Mouse (Mus musculus) MEL (cell line): ENCODE measurements around the gene Il10ra. TPM values are rescaled to one million over a fixed set of nuclear protein-coding genes. Genes with fewer than 3 reads are reported as not detected.

Experiments
- DNase-seq: peaks from one replicate; pipeline ENCODE4 v3.0.0; 2011; ENCODE audit warnings: low read depth, low spot score
- H3K27ac ChIP-seq: 2 replicates; pipeline ENCODE4 v1.5.1; 2012; ENCODE audit warnings: low read depth, mild to moderate bottlenecking, control low read depth, low read length, moderate library complexity; ENCODE audit not compliant: control insufficient read depth
- H3K27me3 ChIP-seq, 2 experiments: fragments of 150-350 bp in 1 of 2; sonication (generic) in 1 of 2; 2 replicates each; pipeline ENCODE4 v1.6.1; 2012; ENCODE audit warnings: low read length in 2 of 2, mild to moderate bottlenecking in 2 of 2, improper control_type of control experiment in 1 of 2, moderate library complexity in 1 of 2; ENCODE audit not compliant: insufficient read depth in 2 of 2, control insufficient read depth in 1 of 2
- H3K36me3 ChIP-seq, 2 experiments: 2 replicates each; pipeline ENCODE4 v1.6.1; 2012 to 2014; ENCODE audit warnings: low read length in 2 of 2, improper control_type of control experiment in 1 of 2, inconsistent platforms in 1 of 2, mild to moderate bottlenecking in 1 of 2; ENCODE audit not compliant: insufficient read depth in 2 of 2, control insufficient read depth in 1 of 2
- H3K4me1 ChIP-seq, 2 experiments: fragments of 150-350 bp in 1 of 2; sonication (generic) in 1 of 2; 2 replicates each; pipeline ENCODE4 v1.6.1; 2012; ENCODE audit warnings: low read length in 2 of 2, improper control_type of control experiment in 1 of 2, mild to moderate bottlenecking in 1 of 2; ENCODE audit not compliant: insufficient read depth in 2 of 2, control insufficient read depth in 1 of 2
- H3K4me3 ChIP-seq, 2 experiments: fragments of 150-350 bp in 1 of 2; sonication (generic) in 1 of 2; 2 replicates each; pipeline ENCODE4 v1.5.1; 2012; ENCODE audit warnings: low read depth in 2 of 2, low read length in 2 of 2, mild to moderate bottlenecking in 2 of 2, moderate library complexity in 2 of 2, control low read depth in 1 of 2, improper control_type of control experiment in 1 of 2; ENCODE audit not compliant: control insufficient read depth in 1 of 2, insufficient read depth in 1 of 2
- H3K79me2 ChIP-seq: 2 replicates; pipeline ENCODE4 v1.6.1; 2012; ENCODE audit warnings: mild to moderate bottlenecking, low read length, moderate library complexity; ENCODE audit not compliant: control insufficient read depth, poor library complexity, insufficient read depth
- H3K9ac ChIP-seq: 2 replicates; pipeline ENCODE4 v1.6.1; 2012; ENCODE audit warnings: low read depth, mild to moderate bottlenecking, control low read depth, low read length, moderate library complexity; ENCODE audit not compliant: control insufficient read depth, poor library complexity, severe bottlenecking
- H3K9me3 ChIP-seq: fragments of 150-350 bp; sonication (generic); replicated peaks from 2 replicates; pipeline ENCODE4 v1.6.1; 2012; ENCODE audit warnings: mild to moderate bottlenecking, low read length, improper control_type of control experiment, moderate library complexity; ENCODE audit not compliant: insufficient read depth
- CHD2 ChIP-seq: IDR thresholded peaks from 2 replicates; pipeline ENCODE4 v1.6.1; 2011; ENCODE audit warnings: low read length, improper control_type of control experiment
- EP300 ChIP-seq, 2 experiments: IDR thresholded peaks; 2 replicates each; pipeline ENCODE4 v1.6.1; 2011; ENCODE audit warnings: improper control_type of control experiment in 2 of 2, low read length in 2 of 2, low read depth in 1 of 2, mild to moderate bottlenecking in 1 of 2
- ETS1 ChIP-seq: IDR thresholded peaks from 2 replicates; pipeline ENCODE4 v1.6.1; 2012; ENCODE audit warnings: low read depth, mild to moderate bottlenecking, inconsistent platforms, low read length, improper control_type of control experiment, moderate library complexity
- GATA1 ChIP-seq: IDR thresholded peaks from 2 replicates; pipeline ENCODE4 v1.6.1; 2011; ENCODE audit warnings: low read depth, low read length, improper control_type of control experiment
- MAFK ChIP-seq: IDR thresholded peaks from 2 replicates; pipeline ENCODE4 v1.6.1; 2011; ENCODE audit warnings: low read depth, mild to moderate bottlenecking, low read length, improper control_type of control experiment, borderline replicate concordance
- MAZ ChIP-seq: IDR thresholded peaks from 2 replicates; pipeline ENCODE4 v1.6.1; 2012; ENCODE audit warnings: low read depth, mild to moderate bottlenecking, inconsistent platforms, low read length, improper control_type of control experiment
- NRF1 ChIP-seq: IDR thresholded peaks from 2 replicates; pipeline ENCODE4 v1.6.1; 2014; ENCODE audit warnings: low read depth, mild to moderate bottlenecking, inconsistent platforms, low read length, improper control_type of control experiment, moderate library complexity; ENCODE audit not compliant: poor library complexity, insufficient read depth, severe bottlenecking
- POLR2AphosphoS2 ChIP-seq: IDR thresholded peaks from 2 replicates; pipeline ENCODE4 v1.6.1; 2011; ENCODE audit warnings: low read length, improper control_type of control experiment
- POLR2AphosphoS5 ChIP-seq: IDR thresholded peaks from 2 replicates; pipeline ENCODE4 v1.6.1; 2012; ENCODE audit warnings: low read depth, borderline replicate concordance, mild to moderate bottlenecking, inconsistent platforms, low read length, moderate library complexity, mixed read lengths
- RAD21 ChIP-seq: IDR thresholded peaks from 2 replicates; pipeline ENCODE4 v1.6.1; 2011; ENCODE audit warnings: mild to moderate bottlenecking, low read depth, low read length, improper control_type of control experiment
- RCOR1 ChIP-seq: IDR thresholded peaks from 2 replicates; pipeline ENCODE4 v1.6.1; 2012; ENCODE audit warnings: low read depth, mild to moderate bottlenecking, inconsistent platforms, low read length, improper control_type of control experiment
- TAL1 ChIP-seq: IDR thresholded peaks from 2 replicates; pipeline ENCODE4 v1.6.1; 2012; ENCODE audit warnings: mild to moderate bottlenecking, inconsistent platforms, low read length, moderate library complexity, mixed read lengths
- TBP ChIP-seq: IDR thresholded peaks from 2 replicates; pipeline ENCODE4 v1.8.0; 2011; ENCODE audit warnings: low read depth, low read length, improper control_type of control experiment
- TCF12 ChIP-seq: IDR thresholded peaks from 2 replicates; pipeline ENCODE4 v1.6.1; 2014; ENCODE audit warnings: low read depth, mild to moderate bottlenecking, inconsistent platforms, low read length, improper control_type of control experiment, moderate library complexity
- USF2 ChIP-seq, 2 experiments: IDR thresholded peaks; 2 replicates each; pipeline ENCODE4 v1.6.1; 2011 to 2012; ENCODE audit warnings: improper control_type of control experiment in 2 of 2, low read length in 2 of 2, borderline replicate concordance in 1 of 2, inconsistent platforms in 1 of 2, low read depth in 1 of 2, mild to moderate bottlenecking in 1 of 2; ENCODE audit not compliant: insufficient read depth in 1 of 2
- ZC3H11A ChIP-seq: IDR thresholded peaks from 2 replicates; pipeline ENCODE4 v1.6.1; 2012; ENCODE audit warnings: low read depth, mild to moderate bottlenecking, inconsistent platforms, low read length, improper control_type of control experiment
- ZKSCAN1 ChIP-seq: IDR thresholded peaks from 2 replicates; pipeline ENCODE4 v1.6.1; 2012; ENCODE audit warnings: low read depth, mild to moderate bottlenecking, inconsistent platforms, low read length, improper control_type of control experiment, moderate library complexity
- polyA plus RNA-seq, 2 experiments: library from polyadenylated mRNA; stranded (reverse) in 1 of 2; unstranded in 1 of 2; fragments of >175 nt in 1 of 2; fragments of >200 nt in 1 of 2; gene quantifications; 2 replicates each; pipeline versions ENCODE4 v1.2.1 to v1.2.4; 2012; ENCODE audit warnings: low replicate concordance in 2 of 2, low read depth in 1 of 2; ENCODE audit not compliant: insufficient read length in 2 of 2, insufficient read depth in 1 of 2, missing spikeins in 1 of 2
- total RNA-seq: library from RNA; depleted of rRNA; stranded (reverse); fragments of 300-350 nt; gene quantifications from 2 replicates; pipeline ENCODE4 v1.2.3, GENCODE M21; 2012

The Il10ra gene
- total and polyA plus RNA-seq, 3 experiments: not detected

DNA sequence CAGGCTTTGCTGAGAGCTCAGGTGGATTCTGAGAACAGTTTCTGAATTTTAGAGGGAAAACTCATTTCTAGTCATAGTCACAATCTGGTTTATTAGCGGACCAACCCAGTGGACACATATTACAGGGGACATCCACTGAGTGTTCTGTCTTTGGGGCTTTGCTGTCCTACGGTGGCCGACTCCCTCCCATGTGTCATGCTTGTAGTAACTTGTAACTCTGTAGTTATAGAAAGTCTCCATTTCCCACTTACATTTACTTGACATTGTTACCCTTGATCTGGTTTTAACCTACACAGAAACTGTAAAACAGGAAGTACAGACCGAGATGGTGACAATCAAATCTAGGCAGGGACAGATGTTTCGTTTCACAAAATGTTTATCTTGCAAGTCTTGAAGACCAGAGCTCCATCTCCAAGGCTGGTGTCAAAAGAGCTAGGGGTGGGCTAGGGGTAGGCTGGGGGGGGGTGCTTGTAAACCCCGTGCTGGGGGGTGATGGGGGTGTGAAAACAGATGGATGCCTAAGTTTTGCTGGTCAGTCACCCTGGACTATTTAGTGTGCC lies 33.2 kb downstream of the Il10ra start:
- peak; percentile 77 for DNase-seq
- H3K9ac ChIP-seq: no peak overlapping the region; the same call in 1 of the 2 replicates
- H3K79me2 ChIP-seq: no peaks in the 10 kb centered on the region
- peaks cover 4% of the 10 kb centered on the region in 2 experiments; a peak in 3 of 4 replicates for H3K27me3 ChIP-seq
- peak; percentile 54; the same call in 1 of the 2 replicates for TF ChIP-seq TCF12
- TF ChIP-seq POLR2AphosphoS5: no peak
- no peak for TF ChIP-seq NRF1
- peak; percentile 57 for TF ChIP-seq TAL1
- TF ChIP-seq GATA1: peak; percentile 50; the same call in 1 of the 2 replicates
- TF ChIP-seq EP300 (IDR thresholded peaks at IDR 0.05; ENCODE audit: low read depth in 1 of 2, low read length in 2 of 2): peak; percentile 57 to 64; a peak in 3 of 4 replicates
- peak; percentile 50 for TF ChIP-seq RCOR1
- no peak for TF ChIP-seq USF2 (IDR thresholded peaks at IDR 0.05; ENCODE audit: borderline replicate concordance in 1 of 2, insufficient read depth in 1 of 2, low read depth in 1 of 2, low read length in 2 of 2)
- TF ChIP-seq ETS1: peak; percentile 36; the same call in 1 of the 2 replicates
- no peak for TF ChIP-seq MAFK
- no peak overlapping the region for H3K27ac ChIP-seq
- peaks cover 10 to 16% of the 10 kb centered on the region in 2 experiments for H3K4me1 ChIP-seq
- H3K9me3 ChIP-seq: no peaks in the 10 kb centered on the region
- H3K36me3 ChIP-seq: peaks cover 0 to 9% of the 10 kb centered on the region in 2 experiments; a peak in 2 of 4 replicates
- H3K4me3 ChIP-seq: no peak overlapping the region

DNA sequence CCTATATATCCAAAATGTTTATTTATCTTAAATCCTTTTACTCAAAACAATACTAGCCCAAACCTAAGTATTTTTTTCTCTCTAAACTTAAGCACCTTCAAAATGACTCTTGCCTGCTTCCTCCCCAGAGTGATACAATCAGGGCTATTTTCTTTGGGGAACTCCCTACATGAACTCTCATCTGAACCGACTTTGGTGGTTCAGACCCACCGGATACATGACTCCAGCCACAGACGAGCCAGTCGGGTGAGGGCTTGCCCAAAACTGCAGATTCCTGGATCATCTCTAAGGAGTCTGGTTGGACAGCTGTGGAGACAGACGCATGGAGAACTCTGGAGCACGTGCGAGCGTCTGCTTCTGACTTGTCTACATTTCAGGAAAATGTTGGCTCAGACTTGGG lies 39.6 kb downstream of the Il10ra start:
- Histone ChIP-seq H3K36me3 (no peaks in the 10 kb centered on the region), H3K27me3 (no peaks in the 10 kb centered on the region), H3K4me1 (peaks cover 0 to 4% of the 10 kb centered on the region in 2 experiments; a peak in 1 of 4 replicates), H3K79me2 (no peaks in the 10 kb centered on the region), H3K9me3 (no peaks in the 10 kb centered on the region), H3K27ac (no peak overlapping the region), H3K4me3 (no peak overlapping the region), H3K9ac (no peak overlapping the region)
- TF ChIP-seq ZKSCAN1 (no peak), TBP (no peak), RAD21 (no peak), ZC3H11A (no peak), CHD2 (no peak), RCOR1 (no peak), MAZ (no peak), POLR2AphosphoS2 (no peak), TAL1 (no peak)
- DNase-seq: no peak
